ENCODE assay signal across 23 mouse cellular contexts in the genomic region with DNA sequence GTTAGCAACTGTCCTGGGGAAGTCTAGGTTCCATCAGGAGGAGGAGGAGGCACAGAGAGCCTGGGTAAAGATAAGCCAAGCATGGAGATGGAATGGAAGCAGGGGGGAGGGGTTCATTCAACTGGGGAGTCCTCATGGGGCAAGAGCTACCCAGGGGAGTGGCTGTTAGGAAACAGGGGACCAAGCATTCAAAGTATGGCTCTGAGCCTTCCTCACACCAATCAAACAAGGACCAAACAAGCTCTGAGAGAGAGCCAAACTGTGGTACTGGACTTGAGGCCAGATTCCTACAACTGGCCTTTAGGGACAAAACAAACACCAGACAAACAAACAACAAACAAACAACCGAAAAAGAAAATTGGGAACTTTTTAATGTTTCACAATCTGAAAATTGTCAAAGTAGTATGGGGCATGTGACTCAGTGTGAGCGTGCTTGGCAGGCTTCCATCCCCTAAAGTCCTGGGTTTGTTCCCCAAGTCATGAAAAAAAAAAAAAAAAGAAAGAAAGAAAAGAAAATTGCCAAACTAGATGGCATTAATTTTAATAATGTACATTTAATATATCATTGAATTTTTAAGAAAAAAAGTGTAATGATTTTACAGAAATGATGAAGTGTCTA. TPM values are rescaled to one million over a fixed set of nuclear protein-coding genes. Genes with fewer than 3 reads are reported as not detected.
DNase-seq lines count a peak whose midpoint lies in the region; ATAC-seq and TF ChIP-seq lines count a peak whose summit lies in the region.
"Had no signal": no experiment of that assay in that cellular context is flagged by ENCODE, and none has a peak within 500 bp of the region (broad histone marks: within the 10 kb centered on the region; RNA-seq: fewer than 3 reads in every experiment).

No protein-coding gene starts in this region.

- no peak overlapping the region for H3K27ac ChIP-seq in heart, embryonic 12.5 days (ENCODE audit: poor library complexity, severe bottlenecking)
- H3K27ac ChIP-seq in midbrain, embryonic 11.5 days (ENCODE audit: low read depth, low read length), result no peak overlapping the region
- no peak overlapping the region for H3K27ac ChIP-seq in midbrain, embryonic 16.5 days (ENCODE audit: low read length)
- peak overlapping the region; percentile 76 for H3K27ac ChIP-seq in brown adipose tissue, adult 24 weeks (replicated peaks; ENCODE audit: low read depth, low read length)
- no peak overlapping the region for H3K27ac ChIP-seq in forebrain, embryonic 14.5 days (ENCODE audit: low read depth, low read length)
- H3K27ac ChIP-seq: embryonic facial prominence, embryonic 10.5 days; forebrain, embryonic 13.5 days; heart, embryonic 10.5 days; hindbrain, embryonic 12.5 days; layer of hippocampus, adult 2 months; midbrain, embryonic 13.5 days had no signal

- no peak for ATAC-seq in heart, embryonic 12.5 days (ENCODE audit: insufficient number of reproducible peaks, low FRiP score)
- ATAC-seq in midbrain, embryonic 11.5 days (ENCODE audit: low FRiP score), result no peak
- ATAC-seq in midbrain, embryonic 16.5 days, result no peak
- no peak for ATAC-seq in forebrain, embryonic 14.5 days
- ATAC-seq: forebrain, embryonic 13.5 days; midbrain, embryonic 13.5 days; Patski had no signal

- no peak overlapping the region for H3K4me3 ChIP-seq in heart, embryonic 12.5 days
- no peak overlapping the region for H3K4me3 ChIP-seq in midbrain, embryonic 11.5 days (ENCODE audit: low read depth, low read length)
- no peak overlapping the region for H3K4me3 ChIP-seq in midbrain, embryonic 16.5 days (ENCODE audit: low read depth, low read length)
- H3K4me3 ChIP-seq in brown adipose tissue, adult 24 weeks (ENCODE audit: insufficient read depth, low read depth, low read length), result no peak overlapping the region
- H3K4me3 ChIP-seq in myocyte, result no peak overlapping the region
- H3K4me3 ChIP-seq in forebrain, embryonic 14.5 days (ENCODE audit: low read depth, low read length), result no peak overlapping the region
- H3K4me3 ChIP-seq: embryonic facial prominence, embryonic 10.5 days; erythroblast, embryonic 14.5 days; forebrain, embryonic 13.5 days; heart, embryonic 10.5 days; hindbrain, embryonic 12.5 days; layer of hippocampus, adult 2 months; midbrain, embryonic 13.5 days had no signal

- peak; percentile 92 for DNase-seq in heart, adult 11 months
- DNase-seq in midbrain, embryonic 11.5 days (ENCODE audit: low spot score, missing footprints), result peak; percentile 51
- no peak for DNase-seq in forebrain, embryonic 14.5 days (ENCODE audit: low spot score)
- no peak for DNase-seq in thymus, postnatal 36 days
- DNase-seq: cerebellum, adult 8-10 months; gastrocnemius, postnatal 36 days; heart, postnatal 10 days; kidney, adult 2 months; kidney, postnatal 14 days; thymus, postnatal 4 days had no signal

- no peak for TF ChIP-seq POLR2A in myocyte (IDR thresholded peaks at IDR 0.05; ENCODE audit: insufficient read length, low read depth)

- H3K9me3 ChIP-seq in heart, embryonic 12.5 days (replicated peaks), result no peaks in the 10 kb centered on the region
- H3K9me3 ChIP-seq in midbrain, embryonic 11.5 days (ENCODE audit: control insufficient read depth, low read length), result no peaks in the 10 kb centered on the region
- H3K9me3 ChIP-seq in midbrain, embryonic 16.5 days (replicated peaks; ENCODE audit: control insufficient read depth, low read length, poor library complexity, severe bottlenecking), result no peaks in the 10 kb centered on the region
- no peaks in the 10 kb centered on the region for H3K9me3 ChIP-seq in forebrain, embryonic 14.5 days (replicated peaks; ENCODE audit: control insufficient read depth, low read length)
- H3K9me3 ChIP-seq: embryonic facial prominence, embryonic 10.5 days; forebrain, embryonic 13.5 days; heart, embryonic 10.5 days; hindbrain, embryonic 12.5 days; midbrain, embryonic 13.5 days had no signal

- WGBS in heart, embryonic 12.5 days, result 74% methylated on average over 2 of the region's 2 CpGs
- WGBS in midbrain, embryonic 11.5 days, result 81% methylated on average over 2 of the region's 2 CpGs
- WGBS in midbrain, embryonic 16.5 days, result 85% methylated on average over 2 of the region's 2 CpGs
- WGBS in forebrain, embryonic 14.5 days, result 76% methylated on average over 2 of the region's 2 CpGs

- H3K9ac ChIP-seq in heart, embryonic 12.5 days, result no peak overlapping the region
- H3K9ac ChIP-seq in midbrain, embryonic 11.5 days (ENCODE audit: low read length), result no peak overlapping the region
- no peak overlapping the region for H3K9ac ChIP-seq in midbrain, embryonic 16.5 days (ENCODE audit: low read depth, low read length)
- no peak overlapping the region for H3K9ac ChIP-seq in forebrain, embryonic 14.5 days (ENCODE audit: low read length)
- H3K9ac ChIP-seq: forebrain, embryonic 13.5 days; hindbrain, embryonic 12.5 days; midbrain, embryonic 13.5 days had no signal

- H3K36me3 ChIP-seq in heart, embryonic 12.5 days, result no peaks in the 10 kb centered on the region
- H3K36me3 ChIP-seq in midbrain, embryonic 11.5 days (ENCODE audit: control insufficient read depth, insufficient read depth, low read length), result no peaks in the 10 kb centered on the region
- H3K36me3 ChIP-seq in midbrain, embryonic 16.5 days (ENCODE audit: control insufficient read depth, insufficient read depth, low read length), result no peaks in the 10 kb centered on the region
- no peaks in the 10 kb centered on the region for H3K36me3 ChIP-seq in myocyte (ENCODE audit: control insufficient read depth, insufficient read depth)
- no peaks in the 10 kb centered on the region for H3K36me3 ChIP-seq in forebrain, embryonic 14.5 days (ENCODE audit: control insufficient read depth, insufficient read depth, low read length)
- H3K36me3 ChIP-seq: embryonic facial prominence, embryonic 10.5 days; heart, embryonic 10.5 days; hindbrain, embryonic 12.5 days; midbrain, embryonic 13.5 days had no signal

- H3ac ChIP-seq in myocyte (ENCODE audit: control insufficient read depth, insufficient read length), result no peak overlapping the region

- no peak overlapping the region for H3K4me2 ChIP-seq in heart, embryonic 12.5 days
- no peak overlapping the region for H3K4me2 ChIP-seq in midbrain, embryonic 11.5 days
- H3K4me2 ChIP-seq in midbrain, embryonic 16.5 days (ENCODE audit: low read length), result no peak overlapping the region
- peak overlapping the region; percentile 19 for H3K4me2 ChIP-seq in myocyte (ENCODE audit: low read depth)
- no peak overlapping the region for H3K4me2 ChIP-seq in forebrain, embryonic 14.5 days (ENCODE audit: low read length)
- H3K4me2 ChIP-seq: forebrain, embryonic 13.5 days; hindbrain, embryonic 12.5 days; liver, embryonic 11.5 days; midbrain, embryonic 13.5 days had no signal

- no peaks in the 10 kb centered on the region; the same call in 1 of the 2 replicates for H3K27me3 ChIP-seq in heart, embryonic 12.5 days (replicated peaks)
- no peaks in the 10 kb centered on the region for H3K27me3 ChIP-seq in midbrain, embryonic 11.5 days (ENCODE audit: control insufficient read depth, insufficient read depth, low read length)
- H3K27me3 ChIP-seq in midbrain, embryonic 16.5 days (ENCODE audit: control insufficient read depth, insufficient read depth, low read depth, low read length), result no peaks in the 10 kb centered on the region
- no peaks in the 10 kb centered on the region for H3K27me3 ChIP-seq in myocyte (ENCODE audit: control insufficient read depth, insufficient read depth, insufficient read length)
- H3K27me3 ChIP-seq in forebrain, embryonic 14.5 days (replicated peaks; ENCODE audit: control insufficient read depth, insufficient read depth, low read length), result no peaks in the 10 kb centered on the region
- H3K27me3 ChIP-seq: forebrain, embryonic 13.5 days; hindbrain, embryonic 12.5 days; midbrain, embryonic 13.5 days; Patski had no signal

- peaks cover 13% of the 10 kb centered on the region for H3K4me1 ChIP-seq in heart, embryonic 12.5 days (replicated peaks)
- 0 out of 2 replicates have a peak, but pooled peaks cover 2% of the 10 kb centered on the region for H3K4me1 ChIP-seq in midbrain, embryonic 11.5 days (ENCODE audit: control insufficient read depth, insufficient read depth, low read length)
- peaks cover 3% of the 10 kb centered on the region; the same call in 1 of the 2 replicates for H3K4me1 ChIP-seq in midbrain, embryonic 16.5 days (ENCODE audit: control insufficient read depth, insufficient read depth, low read length)
- H3K4me1 ChIP-seq in brown adipose tissue, adult 24 weeks (ENCODE audit: control insufficient read depth, insufficient read depth, insufficient read length, low read length), result peaks cover 8% of the 10 kb centered on the region; the same call in 1 of the 2 replicates
- H3K4me1 ChIP-seq in forebrain, embryonic 14.5 days (ENCODE audit: control insufficient read depth, insufficient read depth, low read length), result no peaks in the 10 kb centered on the region
- H3K4me1 ChIP-seq: forebrain, embryonic 13.5 days; hindbrain, embryonic 12.5 days had no signal

- peaks cover 5% of the 10 kb centered on the region for H3K79me2 ChIP-seq in myocyte (ENCODE audit: control insufficient read depth, insufficient read depth)

TF ChIP-seq in myocyte, 11 proteins besides CTCF, POLR2A, EP300 and RAD21:
- TF ChIP-seq USF1 (IDR thresholded peaks at IDR 0.05; ENCODE audit: low read depth) (peak; percentile 76), CEBPB (IDR thresholded peaks at IDR 0.05; ENCODE audit: insufficient read depth, poor library complexity, severe bottlenecking) (0 out of 2 replicates have a peak, but pooled peaks have one; percentile 20), POLR2AphosphoS2 (IDR thresholded peaks at IDR 0.05; ENCODE audit: insufficient read length, low read depth) (no peak), TCF3 (IDR thresholded peaks at IDR 0.05; ENCODE audit: insufficient read length, low read depth) (no peak)

RNA-seq across cellular contexts. Expression of gene Sestd1, which starts 4.0 kb away (rescaled TPM):
- polyA plus RNA-seq in heart, embryonic 12.5 days (2016; fragmentation: Nextera tagmentation; extraction: Ambion mirVana), result 11.2 and 12.5 TPM in 2 replicates
- polyA plus RNA-seq in midbrain, embryonic 11.5 days (2014; fragmentation: Nextera tagmentation; extraction: Ambion mirVana), result 24.8 and 27.3 TPM in 2 replicates
- polyA plus RNA-seq in midbrain, embryonic 16.5 days (2015; fragmentation: Nextera tagmentation; extraction: Ambion mirVana), result 26.6 and 32.8 TPM in 2 replicates
- polyA plus RNA-seq in brown adipose tissue, adult 24 weeks (2012; ENCODE audit: insufficient read depth, insufficient read length, missing spikeins), result 5.2 and 6.5 TPM in 2 replicates
- polyA plus RNA-seq in myocyte (2012; fragmentation: generic; extraction: Trizol), result 11.3 TPM
- polyA plus RNA-seq in forebrain, embryonic 14.5 days (2014; fragmentation: Nextera tagmentation; extraction: Ambion mirVana), result 32.3 and 43.1 TPM in 2 replicates
- polyA plus RNA-seq: erythroblast, embryonic 14.5 days had no signal

Comparison
In these comparisons a context has a peak if more than half of its experiments do, and no peak if none do; other contexts are left out.
1. DNase-seq: peak in heart, adult 11 months (single experiment) and midbrain, embryonic 11.5 days (single experiment); none in forebrain, embryonic 14.5 days (single experiment) and thymus, postnatal 36 days (0 of 2).